Mouse (Mus musculus) hindlimb bud, embryonic 11.5 days (tissue): Measurements from ENCODE around the gene Dmwd.

Experiments
- DNase-seq: peaks from one replicate; pipeline ENCODE4 v3.0.0-alpha.2; 2012; ENCODE audit warnings: low read depth, low spot score; ENCODE audit errors: extremely low spot score

Gene Dmwd

DNA sequence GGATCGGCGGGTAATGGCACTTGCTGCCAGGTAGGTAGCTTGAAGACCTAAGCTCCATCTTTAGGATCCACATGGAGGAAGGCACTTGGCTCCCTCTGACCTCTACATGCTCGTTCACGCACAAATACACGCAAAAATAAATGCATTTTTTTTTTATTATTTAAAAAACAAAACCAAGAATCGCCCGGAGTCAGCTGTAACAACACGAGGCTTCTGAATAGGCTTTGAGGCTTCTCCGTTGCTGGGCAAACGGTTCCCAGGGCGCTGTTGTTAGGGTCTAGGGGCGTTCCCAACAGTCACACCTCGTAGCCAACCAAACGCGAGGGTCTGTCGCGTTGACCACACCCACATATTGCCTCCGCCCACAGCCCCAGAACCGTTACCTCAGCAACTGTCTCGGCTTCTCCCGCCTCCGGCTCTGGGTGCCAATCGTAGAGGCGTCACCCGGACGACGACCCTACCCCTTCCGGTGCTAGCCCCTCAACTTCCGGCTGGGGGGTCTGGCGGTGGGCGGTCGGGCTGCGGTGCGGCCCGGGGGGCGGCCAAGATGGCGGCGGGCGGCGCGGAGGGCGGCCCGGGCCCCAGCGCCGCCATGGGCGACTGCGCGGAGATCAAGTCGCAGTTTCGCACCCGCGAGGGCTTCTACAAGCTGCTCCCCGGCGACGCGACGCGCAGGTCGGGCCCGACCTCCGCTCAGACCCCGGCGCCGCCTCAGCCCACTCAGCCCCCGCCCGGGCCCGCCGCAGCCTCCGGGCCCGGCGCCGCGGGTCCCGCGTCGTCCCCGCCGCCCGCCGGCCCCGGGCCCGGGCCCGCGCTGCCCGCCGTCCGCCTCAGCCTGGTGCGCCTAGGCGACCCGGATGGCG lies at the start of gene Dmwd:
Gene Dmwd, plus strand, starts transcription at position 505 of the 863 bp plus-strand sequence.
- DNase-seq, result peak; percentile 92

DNA sequence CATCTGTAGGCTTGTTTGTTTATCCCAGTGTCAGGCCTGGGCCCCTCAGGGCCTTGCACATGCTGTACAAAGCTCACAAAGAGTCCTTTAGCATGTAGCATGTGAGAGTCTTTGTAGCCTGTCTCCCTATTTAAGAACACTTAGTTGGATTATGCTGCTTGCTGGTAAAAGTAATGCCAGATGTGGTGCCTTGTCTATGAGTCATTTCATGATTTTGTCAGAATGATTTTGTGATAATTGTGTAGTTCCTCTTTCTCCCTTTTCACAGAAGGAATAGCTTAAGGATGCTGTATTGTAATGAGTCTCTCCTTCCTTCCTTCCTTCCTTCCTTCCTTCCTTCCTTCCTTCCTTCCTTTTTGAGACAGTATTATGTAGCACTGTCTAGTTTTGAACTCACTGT lies 48.0 kb upstream of the Dmwd start:
- DNase-seq, result no peak

DNA sequence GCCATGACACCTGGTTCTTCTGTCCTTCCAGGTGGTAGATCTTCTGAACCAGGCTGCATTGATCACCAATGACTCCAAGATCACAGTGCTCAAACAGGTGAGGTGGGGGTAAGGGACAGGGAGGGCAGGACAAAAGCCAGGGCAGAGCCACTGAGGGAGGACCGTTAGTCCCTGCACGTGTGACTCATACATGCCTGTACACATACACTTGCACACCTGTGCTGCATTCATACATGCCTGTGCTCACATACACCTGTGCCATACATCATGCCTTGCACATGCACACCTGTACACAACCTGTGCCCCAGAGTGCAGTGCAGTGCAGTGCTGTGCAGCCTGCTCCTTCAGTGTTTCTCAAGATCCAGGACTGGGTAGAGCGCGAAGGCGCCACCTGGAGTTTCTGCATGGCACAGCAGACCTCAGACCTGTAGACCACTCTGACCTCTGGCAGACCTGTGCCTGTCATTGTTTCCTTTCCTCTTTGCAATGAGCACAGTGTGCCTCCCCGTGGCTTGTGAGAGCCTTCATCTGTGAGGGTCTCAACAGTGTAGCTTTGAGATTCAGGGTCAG lies 46.9 kb upstream of the Dmwd start:
- DNase-seq, result peak; percentile 37

GRCm38 (mm10) chr7:19031641-19032040 lies 44.4 kb upstream of the Dmwd start:
- no peak for DNase-seq

DNA sequence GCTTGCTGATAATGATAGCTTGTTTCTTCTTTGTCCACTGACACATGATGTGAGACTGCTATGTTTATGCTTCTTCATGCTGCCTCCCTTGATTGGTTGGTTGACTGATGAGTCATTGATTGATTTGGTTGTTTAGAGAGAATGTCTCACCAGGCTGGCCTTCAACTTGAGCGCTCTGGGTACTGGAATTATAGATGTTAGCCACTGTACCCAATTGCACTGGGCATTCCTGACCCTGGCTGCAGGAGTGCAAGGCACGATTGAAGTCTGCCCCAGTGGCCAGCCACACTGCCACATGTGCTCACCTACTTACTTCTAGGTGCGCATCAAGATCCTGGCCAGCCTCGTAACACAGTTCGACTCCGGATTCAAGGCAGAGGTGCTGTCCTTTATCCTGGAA lies 31.4 kb upstream of the Dmwd start:
- no peak for DNase-seq

DNA sequence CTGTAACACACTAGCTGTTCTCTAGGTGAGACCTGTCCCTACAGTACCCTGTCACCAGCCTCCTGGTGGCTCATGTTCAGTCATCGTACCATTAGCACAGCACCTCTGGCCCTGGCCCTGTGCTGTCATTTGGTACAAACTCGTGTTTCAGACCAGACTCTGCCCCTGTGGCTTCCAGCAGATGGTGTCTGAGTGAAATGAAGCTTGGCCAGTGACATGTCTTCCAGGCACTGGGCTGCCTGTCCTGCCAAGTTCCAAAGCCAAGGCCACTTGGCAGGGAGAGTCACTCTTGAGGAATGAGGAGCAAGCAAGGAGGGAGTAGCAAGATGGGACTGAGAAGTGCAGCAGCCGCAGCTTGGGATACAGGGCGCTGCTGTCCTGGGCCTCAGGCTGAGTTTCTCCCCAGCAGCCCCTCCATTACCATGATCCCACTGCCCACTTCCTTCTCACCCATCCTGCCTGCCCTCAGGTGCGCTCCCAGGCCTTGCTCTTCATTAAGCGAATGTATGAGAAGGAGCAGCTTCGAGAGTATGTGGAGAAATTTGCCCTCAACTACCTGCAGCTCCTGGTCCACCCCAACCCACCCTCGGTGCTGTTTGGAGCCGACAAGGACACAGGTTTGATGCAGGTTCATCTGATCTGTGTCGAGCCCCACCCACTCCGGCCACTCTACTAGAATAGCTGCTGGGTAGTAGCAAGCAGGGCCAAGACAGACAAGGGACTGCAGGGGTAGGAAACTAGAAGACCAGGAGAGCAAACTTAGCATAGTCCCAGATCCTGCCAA lies 29.5 kb upstream of the Dmwd start:
- no peak for DNase-seq

DNA sequence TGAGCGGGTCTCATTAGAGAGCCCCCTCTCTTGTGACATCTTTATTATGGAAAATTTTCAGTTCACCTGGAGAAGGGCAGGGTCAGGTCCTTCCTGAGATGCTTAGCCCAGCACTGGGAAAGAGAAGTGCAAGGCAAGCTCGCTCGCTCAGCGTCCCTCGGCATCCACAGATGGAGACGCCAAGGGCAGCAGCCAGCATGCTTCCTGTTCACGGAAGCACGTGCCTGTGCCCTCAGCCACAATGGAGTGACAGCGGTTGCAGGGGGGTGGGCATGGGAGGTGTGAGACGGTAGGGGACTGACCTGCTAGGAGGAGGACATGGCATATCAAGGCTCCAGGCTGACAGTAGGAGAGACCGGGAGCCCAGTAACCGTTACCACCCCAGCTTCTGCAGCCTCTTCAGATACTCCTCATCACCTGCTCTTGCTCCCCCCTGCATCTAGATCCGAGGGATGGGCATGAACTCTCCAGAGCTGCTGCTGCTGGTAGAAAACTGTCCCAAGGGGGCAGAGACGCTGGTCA lies 28.0 kb upstream of the Dmwd start:
- no peak for DNase-seq

DNA sequence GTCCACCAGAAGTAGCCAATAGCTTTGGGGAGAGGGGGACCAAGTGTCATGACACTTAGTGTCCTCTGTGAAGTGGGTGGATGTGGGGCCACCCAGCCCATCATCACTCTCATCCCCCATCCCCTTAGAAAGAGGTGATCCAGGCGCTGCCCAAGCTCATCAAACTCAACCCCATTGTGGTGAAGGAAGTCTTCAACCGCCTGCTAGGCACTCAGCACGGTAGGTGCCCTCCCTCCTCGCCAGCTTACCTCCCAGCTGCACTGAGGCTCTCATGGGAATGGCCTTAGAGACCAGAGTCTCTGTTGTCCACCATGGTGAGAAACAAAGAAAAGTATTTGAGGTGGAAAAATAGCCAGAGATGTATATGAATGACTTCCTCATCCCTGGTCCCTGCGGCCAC lies 26.8 kb upstream of the Dmwd start:
- DNase-seq, result no peak

- no peak for DNase-seq
Observed at GRCm38 (mm10) chr7:19050172-19050571, 25.9 kb upstream of the Dmwd start.

GRCm38 (mm10) chr7:19051161-19051560 lies 24.9 kb upstream of the Dmwd start:
- no peak for DNase-seq

DNA sequence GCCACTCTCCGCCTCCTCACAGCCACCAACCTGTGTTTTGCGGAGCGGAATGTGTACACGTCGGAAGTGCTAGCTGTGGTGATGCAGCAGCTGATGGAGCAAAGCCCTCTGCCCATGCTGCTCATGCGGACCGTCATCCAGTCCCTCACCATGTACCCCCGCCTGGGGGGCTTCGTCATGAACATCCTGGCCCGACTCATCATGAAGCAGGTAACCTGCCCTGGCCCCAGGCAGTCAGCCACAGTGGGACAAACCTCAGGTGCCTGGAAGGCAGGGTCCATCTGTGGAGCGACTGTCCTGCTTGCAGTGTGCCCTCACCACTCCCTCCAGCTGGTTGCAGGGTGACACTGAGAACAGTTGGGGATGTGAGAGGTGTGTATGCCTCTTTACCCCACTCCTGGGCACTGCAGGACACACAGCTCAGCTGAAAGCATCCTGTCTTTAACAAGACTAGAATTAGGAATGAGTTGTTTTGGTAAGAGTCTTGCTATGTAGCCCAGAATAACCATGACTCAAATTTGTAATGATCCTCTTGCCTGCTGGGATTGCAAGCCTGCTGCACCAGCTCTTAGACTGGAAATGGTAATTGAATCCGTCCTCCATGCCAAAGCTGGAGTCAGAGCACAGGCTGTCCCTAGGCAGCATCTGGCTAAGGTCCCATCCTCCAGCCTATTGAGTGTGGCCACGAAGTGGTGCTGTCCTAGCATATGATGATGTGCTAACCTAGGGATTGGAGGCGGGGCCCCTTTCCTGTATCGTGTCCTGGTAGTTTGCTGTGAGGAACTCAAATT lies 23.5 kb upstream of the Dmwd start:
- no peak for DNase-seq

GRCm38 (mm10) chr7:19053136-19053532 lies 22.9 kb upstream of the Dmwd start:
- DNase-seq, result no peak

DNA sequence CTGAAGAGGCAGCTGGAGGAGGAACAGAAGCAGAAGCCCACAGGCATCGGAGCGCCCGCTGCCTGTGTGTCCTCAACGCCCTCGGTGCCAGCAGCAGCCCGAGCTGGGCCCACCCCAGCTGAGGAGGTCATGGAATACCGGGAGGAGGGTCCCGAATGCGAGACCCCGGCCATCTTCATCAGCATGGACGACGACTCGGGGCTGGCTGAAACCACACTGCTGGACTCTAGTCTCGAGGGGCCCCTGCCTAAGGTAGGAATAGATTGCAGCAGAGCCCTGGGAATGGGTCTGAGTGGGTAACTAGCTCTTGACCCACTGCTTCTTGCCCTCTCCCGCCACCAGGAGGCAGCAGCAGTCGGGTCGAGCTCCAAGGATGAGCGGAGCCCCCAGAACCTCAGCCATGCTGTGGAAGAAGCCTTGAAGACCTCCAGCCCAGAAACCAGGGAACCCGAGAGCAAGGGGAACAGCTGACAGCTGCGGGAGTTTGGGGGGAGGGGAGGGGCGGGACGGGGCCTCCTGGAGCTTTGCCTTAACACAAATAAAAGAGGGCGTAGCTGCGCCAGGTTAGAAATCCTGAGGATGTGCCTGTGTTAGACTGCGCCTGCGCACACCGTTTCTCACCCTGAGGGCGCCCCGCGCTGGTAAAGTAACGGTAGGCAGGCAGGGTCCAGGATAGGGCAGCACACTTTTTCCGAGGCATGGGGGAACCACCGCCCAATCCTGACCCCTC lies 21.8 kb upstream of the Dmwd start, which contains the start of gene Rsph6a:
Gene Rsph6a, plus strand, starts transcription at position 644 of the 730 bp plus-strand sequence.
- no peak for DNase-seq

DNA sequence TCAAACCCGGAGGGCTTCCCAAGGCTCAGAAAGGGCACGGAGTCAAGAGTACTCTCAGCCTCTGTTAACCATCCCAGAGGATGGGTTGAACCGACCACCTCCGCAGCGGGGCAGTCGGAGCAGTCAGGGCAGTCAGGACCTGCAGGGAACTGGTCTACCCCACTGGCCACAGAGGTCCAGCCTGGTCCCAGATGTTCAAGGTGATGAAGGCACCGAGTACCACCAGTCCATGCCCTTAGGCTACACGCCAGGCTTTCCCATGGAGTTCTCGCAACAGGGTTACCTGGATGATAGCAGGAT lies 21.3 kb upstream of the Dmwd start:
- DNase-seq, result no peak

- DNase-seq, result no peak
Observed at GRCm38 (mm10) chr7:19055108-19055507, 20.9 kb upstream of the Dmwd start.

GRCm38 (mm10) chr7:19057405-19057804 lies 18.6 kb upstream of the Dmwd start:
- no peak for DNase-seq

DNA sequence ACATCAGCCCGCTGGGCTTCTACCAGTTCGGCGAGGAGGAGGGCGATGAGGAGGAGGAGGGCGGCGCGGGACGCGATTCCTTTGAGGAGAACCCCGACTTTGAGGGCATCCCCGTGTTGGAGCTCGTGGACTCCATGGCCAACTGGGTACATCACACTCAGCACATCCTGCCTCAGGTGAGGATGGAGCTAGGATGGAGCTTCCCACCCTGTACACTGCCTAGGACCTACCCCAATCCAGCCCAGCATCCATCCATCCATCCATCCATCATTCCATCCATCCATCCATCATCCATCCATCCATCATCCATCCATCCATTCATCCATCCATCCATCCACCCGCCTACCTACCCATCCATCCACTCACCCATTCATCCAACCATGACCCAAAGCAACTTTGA lies 10.1 kb upstream of the Dmwd start:
- no peak for DNase-seq

GRCm38 (mm10) chr7:19067063-19067462 lies 9.0 kb upstream of the Dmwd start:
- DNase-seq, result no peak

DNA sequence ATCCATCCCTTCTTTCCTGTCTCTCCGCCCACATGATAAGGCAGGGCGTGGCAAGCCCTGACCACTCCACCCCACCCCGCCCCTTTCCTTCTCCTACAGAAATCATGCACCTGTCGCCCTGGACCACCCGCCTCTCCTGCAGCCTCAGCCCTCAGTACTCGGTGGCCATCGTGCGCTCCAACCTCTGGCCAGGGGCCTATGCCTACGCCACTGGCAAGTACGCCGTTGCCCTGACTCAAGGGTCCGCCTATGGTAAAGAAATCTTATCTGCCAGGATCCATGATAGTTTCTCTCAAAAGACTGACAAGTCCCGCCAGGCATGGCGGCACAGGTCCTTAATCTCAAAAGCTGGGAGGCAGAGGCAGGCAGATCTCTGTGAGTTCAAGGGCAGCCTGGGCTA lies 8.1 kb upstream of the Dmwd start:
- no peak for DNase-seq

GRCm38 (mm10) chr7:19068707-19069106 lies 7.3 kb upstream of the Dmwd start:
- DNase-seq, result no peak
